Mouse (Mus musculus): ENCODE data around the gene Gm10401. TPM values are rescaled to one million over a fixed set of nuclear protein-coding genes. Genes with fewer than 3 reads are reported as not detected.
A peak's percentile ranks its signal among the peaks of the same experiment; 100 is the strongest.

Gm10401 gene
- polyA plus RNA-seq, 1 experiment, result not detected

GRCm38 (mm10) chr5:115127421-115128179 lies 29.5 kb upstream of the Gm10401 start:
- no peak overlapping the region for H3K27ac ChIP-seq (ENCODE audit: control insufficient read depth, insufficient read depth, low read depth, low read length)
- H3K4me3 ChIP-seq (ENCODE audit: control insufficient read depth, low read depth, low read length), result no peak overlapping the region
- H3K4me1 ChIP-seq (ENCODE audit: control insufficient read depth, insufficient read depth, low read length), result no peaks in the 10 kb centered on the region
- no peaks in the 10 kb centered on the region for H3K27me3 ChIP-seq (ENCODE audit: control insufficient read depth, insufficient read depth, low read length)
- peaks cover 2% of the 10 kb centered on the region; the same call in 1 of the 2 replicates for H3K36me3 ChIP-seq (ENCODE audit: control insufficient read depth, insufficient read depth, low read length)
- no peak for TF ChIP-seq CTCF (IDR thresholded peaks at IDR 0.05; ENCODE audit: control insufficient read depth, insufficient read depth, insufficient replicate concordance, low read depth, low read length)
- no peak for TF ChIP-seq POLR2A (IDR thresholded peaks at IDR 0.05; ENCODE audit: control insufficient read depth, low read depth, low read length)

GRCm38 (mm10) chr5:115126578-115127312 lies 28.6 kb upstream of the Gm10401 start:
- TF ChIP-seq POLR2A (IDR thresholded peaks at IDR 0.05; ENCODE audit: control insufficient read depth, low read depth, low read length) (no peak), CTCF (IDR thresholded peaks at IDR 0.05; ENCODE audit: control insufficient read depth, insufficient read depth, insufficient replicate concordance, low read depth, low read length) (no peak)
- H3K27ac ChIP-seq (ENCODE audit: control insufficient read depth, insufficient read depth, low read depth, low read length), result peak overlapping the region; percentile 24; the same call in 1 of the 2 replicates
- H3K36me3 ChIP-seq (ENCODE audit: control insufficient read depth, insufficient read depth, low read length), result peaks cover 2% of the 10 kb centered on the region; the same call in 1 of the 2 replicates

GRCm38 (mm10) chr5:115125211-115125871 lies 27.2 kb upstream of the Gm10401 start:
- TF ChIP-seq CTCF (IDR thresholded peaks at IDR 0.05; ENCODE audit: control insufficient read depth, insufficient read depth, insufficient replicate concordance, low read depth, low read length) (peak; percentile 81; the same call in 1 of the 2 replicates), POLR2A (IDR thresholded peaks at IDR 0.05; ENCODE audit: control insufficient read depth, low read depth, low read length) (peak; percentile 22; the same call in 1 of the 2 replicates)
- no peaks in the 10 kb centered on the region for H3K4me1 ChIP-seq (ENCODE audit: control insufficient read depth, insufficient read depth, low read length)

More at GRCm38 (mm10) chr5:115126578-115127312, 28.6 kb upstream of the Gm10401 start:
- Histone ChIP-seq H3K4me1 (ENCODE audit: control insufficient read depth, insufficient read depth, low read length) (no peaks in the 10 kb centered on the region), H3K27me3 (ENCODE audit: control insufficient read depth, insufficient read depth, low read length) (no peaks in the 10 kb centered on the region), H3K4me3 (ENCODE audit: control insufficient read depth, low read depth, low read length) (no peak overlapping the region)

GRCm38 (mm10) chr5:115124690-115125089 lies 26.6 kb upstream of the Gm10401 start:
- H3K27me3 ChIP-seq (ENCODE audit: control insufficient read depth, insufficient read depth, low read length), result no peaks in the 10 kb centered on the region
- peaks cover 2% of the 10 kb centered on the region; the same call in 1 of the 2 replicates for H3K36me3 ChIP-seq (ENCODE audit: control insufficient read depth, insufficient read depth, low read length)
- no peak overlapping the region for H3K27ac ChIP-seq (ENCODE audit: control insufficient read depth, insufficient read depth, low read depth, low read length)
- no peak for TF ChIP-seq POLR2A (IDR thresholded peaks at IDR 0.05; ENCODE audit: control insufficient read depth, low read depth, low read length)
- no peaks in the 10 kb centered on the region; the same call in 1 of the 2 replicates for H3K4me1 ChIP-seq (ENCODE audit: control insufficient read depth, insufficient read depth, low read length)
- no peak overlapping the region for H3K4me3 ChIP-seq (ENCODE audit: control insufficient read depth, low read depth, low read length)

More at GRCm38 (mm10) chr5:115125211-115125871, 27.2 kb upstream of the Gm10401 start:
- Histone ChIP-seq H3K27ac (ENCODE audit: control insufficient read depth, insufficient read depth, low read depth, low read length) (no peak overlapping the region), H3K36me3 (ENCODE audit: control insufficient read depth, insufficient read depth, low read length) (peaks cover 2% of the 10 kb centered on the region; the same call in 1 of the 2 replicates), H3K4me3 (ENCODE audit: control insufficient read depth, low read depth, low read length) (no peak overlapping the region), H3K27me3 (ENCODE audit: control insufficient read depth, insufficient read depth, low read length) (no peaks in the 10 kb centered on the region)

- Histone ChIP-seq H3K27ac (ENCODE audit: control insufficient read depth, insufficient read depth, low read depth, low read length) (no peak overlapping the region), H3K27me3 (ENCODE audit: control insufficient read depth, insufficient read depth, low read length) (no peaks in the 10 kb centered on the region), H3K4me1 (ENCODE audit: control insufficient read depth, insufficient read depth, low read length) (peaks cover 8% of the 10 kb centered on the region), H3K36me3 (ENCODE audit: control insufficient read depth, insufficient read depth, low read length) (no peaks in the 10 kb centered on the region), H3K4me3 (ENCODE audit: control insufficient read depth, low read depth, low read length) (no peak overlapping the region)
- TF ChIP-seq POLR2A (IDR thresholded peaks at IDR 0.05; ENCODE audit: control insufficient read depth, low read depth, low read length) (no peak), CTCF (IDR thresholded peaks at IDR 0.05; ENCODE audit: control insufficient read depth, insufficient read depth, insufficient replicate concordance, low read depth, low read length) (no peak)
Measured at GRCm38 (mm10) chr5:115120978-115121377, 22.9 kb upstream of the Gm10401 start.

- H3K4me3 ChIP-seq (ENCODE audit: control insufficient read depth, low read depth, low read length), result peak within 1 kb of the TSS; percentile 87
- no peak within 1 kb of the TSS for H3K27ac ChIP-seq (ENCODE audit: control insufficient read depth, insufficient read depth, low read depth, low read length)
- peaks cover 8% of the 10 kb centered on the region for H3K4me1 ChIP-seq (ENCODE audit: control insufficient read depth, insufficient read depth, low read length)
- H3K36me3 ChIP-seq (ENCODE audit: control insufficient read depth, insufficient read depth, low read length), result no peaks in the 10 kb centered on the region
- no peak for TF ChIP-seq CTCF (IDR thresholded peaks at IDR 0.05; ENCODE audit: control insufficient read depth, insufficient read depth, insufficient replicate concordance, low read depth, low read length)
- no peak for TF ChIP-seq POLR2A (IDR thresholded peaks at IDR 0.05; ENCODE audit: control insufficient read depth, low read depth, low read length)
- H3K27me3 ChIP-seq (ENCODE audit: control insufficient read depth, insufficient read depth, low read length), result no peaks in the 10 kb centered on the region
Measured at GRCm38 (mm10) chr5:115118961-115119570, 21.0 kb upstream of the Gm10401 start, which contains the start of gene Acads. TSS of gene Acads (minus strand) at chr5:115119346.

All from testis, adult 2 months (tissue).